Mouse (Mus musculus): ENCODE measurements around the gene Bex3. TPM values are rescaled to one million over a fixed set of nuclear protein-coding genes. Genes with fewer than 3 reads are reported as not detected.
"Not testable (repeated sequence)": the region's sequence is repeated elsewhere in the genome, so short reads cannot be mapped to it uniquely, and the experiment has no call there.

The Bex3 gene
- polyA plus RNA-seq, 1 experiment from 2014 or later = 667 TPM

- DNase-seq (ENCODE audit: low spot score) (no peak), ATAC-seq (replicated peaks; ENCODE audit: low FRiP score) (no peak)
- H3K4me2 ChIP-seq (ENCODE audit: low read depth, low read length, severe bottlenecking) = no peak overlapping the region
- no peak overlapping the region for H3K9ac ChIP-seq (ENCODE audit: low read length)
- H3K36me3 ChIP-seq (ENCODE audit: control insufficient read depth, insufficient read depth, low read length) = no peaks in the 10 kb centered on the region
- no peak overlapping the region for H3K4me3 ChIP-seq (ENCODE audit: low read depth, low read length)
- WGBS = 85% methylated on average over 7 of the region's 7 CpGs
- H3K9me3 ChIP-seq (ENCODE audit: control insufficient read depth, low read length) = no peaks in the 10 kb centered on the region
- no peaks in the 10 kb centered on the region for H3K27me3 ChIP-seq (ENCODE audit: control insufficient read depth, insufficient read depth, low read length)
- H3K4me1 ChIP-seq (replicated peaks; ENCODE audit: control insufficient read depth, insufficient read depth, low read length) = no peaks in the 10 kb centered on the region
- no peak overlapping the region for H3K27ac ChIP-seq (ENCODE audit: low read depth, low read length)
Measured at GRCm38 (mm10) chrX:136249671-136250070, 20.4 kb upstream of the Bex3 start.

GRCm38 (mm10) chrX:136252023-136252729 is 17.9 kb upstream of the Bex3 start:
- DNase-seq (ENCODE audit: low spot score) = no peak
- Histone ChIP-seq H3K27me3 (ENCODE audit: control insufficient read depth, insufficient read depth, low read length) (no peaks in the 10 kb centered on the region), H3K4me3 (ENCODE audit: low read depth, low read length) (no peak overlapping the region), H3K9me3 (ENCODE audit: control insufficient read depth, low read length) (no peaks in the 10 kb centered on the region), H3K9ac (ENCODE audit: low read length) (no peak overlapping the region), H3K27ac (ENCODE audit: low read depth, low read length) (no peak overlapping the region), H3K4me2 (ENCODE audit: low read depth, low read length, severe bottlenecking) (no peak overlapping the region), H3K36me3 (ENCODE audit: control insufficient read depth, insufficient read depth, low read length) (no peaks in the 10 kb centered on the region), H3K4me1 (replicated peaks; ENCODE audit: control insufficient read depth, insufficient read depth, low read length) (no peaks in the 10 kb centered on the region)
- WGBS = 68% methylated on average over 6 of the region's 6 CpGs
- ATAC-seq (replicated peaks; ENCODE audit: low FRiP score) = no peak

GRCm38 (mm10) chrX:136267720-136268119 is 2.3 kb upstream of the Bex3 start:
- H3K27ac ChIP-seq (ENCODE audit: low read depth, low read length) = no peak overlapping the region
- no peak overlapping the region for H3K4me3 ChIP-seq (ENCODE audit: low read depth, low read length)
- DNase-seq (ENCODE audit: low spot score) = no peak
- no peaks in the 10 kb centered on the region for H3K9me3 ChIP-seq (ENCODE audit: control insufficient read depth, low read length)
- WGBS = 85% methylated on average over 5 of the region's 5 CpGs
- no peak overlapping the region for H3K4me2 ChIP-seq (ENCODE audit: low read depth, low read length, severe bottlenecking)
- H3K9ac ChIP-seq (ENCODE audit: low read length) = no peak overlapping the region
- H3K4me1 ChIP-seq (replicated peaks; ENCODE audit: control insufficient read depth, insufficient read depth, low read length) = no peaks in the 10 kb centered on the region
- H3K27me3 ChIP-seq (ENCODE audit: control insufficient read depth, insufficient read depth, low read length) = peaks cover 2% of the 10 kb centered on the region; the same call in 1 of the 2 replicates
- no peak for ATAC-seq (replicated peaks; ENCODE audit: low FRiP score)
- H3K36me3 ChIP-seq (ENCODE audit: control insufficient read depth, insufficient read depth, low read length) = no peaks in the 10 kb centered on the region

- DNase-seq (ENCODE audit: low spot score) (no peak), ATAC-seq (replicated peaks; ENCODE audit: low FRiP score) (no peak)
- Histone ChIP-seq H3K4me1 (replicated peaks; ENCODE audit: control insufficient read depth, insufficient read depth, low read length) (no peaks in the 10 kb centered on the region), H3K9me3 (ENCODE audit: control insufficient read depth, low read length) (no peaks in the 10 kb centered on the region), H3K4me3 (ENCODE audit: low read depth, low read length) (no peak overlapping the region), H3K36me3 (ENCODE audit: control insufficient read depth, insufficient read depth, low read length) (no peaks in the 10 kb centered on the region), H3K27ac (ENCODE audit: low read depth, low read length) (no peak overlapping the region), H3K27me3 (ENCODE audit: control insufficient read depth, insufficient read depth, low read length) (peaks cover 2% of the 10 kb centered on the region; the same call in 1 of the 2 replicates), H3K9ac (ENCODE audit: low read length) (no peak overlapping the region), H3K4me2 (ENCODE audit: low read depth, low read length, severe bottlenecking) (no peak overlapping the region)
- 84% methylated on average over 4 of the region's 4 CpGs for WGBS
Measured at GRCm38 (mm10) chrX:136268173-136268572, 1.9 kb upstream of the Bex3 start.

- DNase-seq (ENCODE audit: low spot score) (peak; percentile 57), ATAC-seq (replicated peaks; ENCODE audit: low FRiP score) (peak; percentile 57)
- Histone ChIP-seq H3K4me2 (ENCODE audit: low read depth, low read length, severe bottlenecking) (peak overlapping the region; percentile 42; the same call in 1 of the 2 replicates), H3K9ac (ENCODE audit: low read length) (peak overlapping the region; percentile 37), H3K4me3 (ENCODE audit: low read depth, low read length) (peak overlapping the region; percentile 36)
- H3K27me3 ChIP-seq (ENCODE audit: control insufficient read depth, insufficient read depth, low read length); H3K4me1 ChIP-seq (replicated peaks; ENCODE audit: control insufficient read depth, insufficient read depth, low read length); H3K36me3 ChIP-seq (ENCODE audit: control insufficient read depth, insufficient read depth, low read length); H3K9me3 ChIP-seq (ENCODE audit: control insufficient read depth, low read length); H3K27ac ChIP-seq (ENCODE audit: low read depth, low read length): not testable (repeated sequence)
- 16% methylated on average over 20 of the region's 60 CpGs for WGBS
Measured at GRCm38 (mm10) chrX:136270393-136271111, 499 bp downstream of the Bex3 start.

GRCm38 (mm10) chrX:136274542-136274941 is 4.5 kb downstream of the Bex3 start:
- DNase-seq (ENCODE audit: low spot score) (no peak), ATAC-seq (replicated peaks; ENCODE audit: low FRiP score) (no peak)
- Histone ChIP-seq H3K4me2 (ENCODE audit: low read depth, low read length, severe bottlenecking) (no peak overlapping the region; the same call in 1 of the 2 replicates), H3K36me3 (ENCODE audit: control insufficient read depth, insufficient read depth, low read length) (no peaks in the 10 kb centered on the region), H3K4me1 (replicated peaks; ENCODE audit: control insufficient read depth, insufficient read depth, low read length) (no peaks in the 10 kb centered on the region; the same call in 1 of the 2 replicates), H3K27me3 (ENCODE audit: control insufficient read depth, insufficient read depth, low read length) (peaks cover 4% of the 10 kb centered on the region), H3K9me3 (ENCODE audit: control insufficient read depth, low read length) (no peaks in the 10 kb centered on the region), H3K4me3 (ENCODE audit: low read depth, low read length) (no peak overlapping the region), H3K9ac (ENCODE audit: low read length) (no peak overlapping the region), H3K27ac (ENCODE audit: low read depth, low read length) (peak overlapping the region; percentile 39; the same call in 1 of the 2 replicates)
- WGBS = 22% methylated on average over 3 of the region's 3 CpGs

GRCm38 (mm10) chrX:136275386-136275785 is 5.3 kb downstream of the Bex3 start:
- H3K4me1 ChIP-seq (replicated peaks; ENCODE audit: control insufficient read depth, insufficient read depth, low read length) = no peaks in the 10 kb centered on the region; the same call in 1 of the 2 replicates
- ATAC-seq (replicated peaks; ENCODE audit: low FRiP score) = peak; percentile 63; the same call in 1 of the 2 replicates
- no peaks in the 10 kb centered on the region for H3K9me3 ChIP-seq (ENCODE audit: control insufficient read depth, low read length)
- no peak for DNase-seq (ENCODE audit: low spot score)
- peaks cover 6% of the 10 kb centered on the region for H3K27me3 ChIP-seq (ENCODE audit: control insufficient read depth, insufficient read depth, low read length)
- no peak overlapping the region for H3K4me2 ChIP-seq (ENCODE audit: low read depth, low read length, severe bottlenecking)
- H3K36me3 ChIP-seq (ENCODE audit: control insufficient read depth, insufficient read depth, low read length) = no peaks in the 10 kb centered on the region
- no peak overlapping the region for H3K27ac ChIP-seq (ENCODE audit: low read depth, low read length)
- no peak overlapping the region for H3K4me3 ChIP-seq (ENCODE audit: low read depth, low read length)
- 21% methylated on average over 3 of the region's 3 CpGs for WGBS
- H3K9ac ChIP-seq (ENCODE audit: low read length) = no peak overlapping the region

- WGBS = 79% methylated on average over 7 of the region's 7 CpGs
- ATAC-seq (replicated peaks; ENCODE audit: low FRiP score) (no peak), DNase-seq (ENCODE audit: low spot score) (no peak)
- peaks cover 4% of the 10 kb centered on the region for H3K27me3 ChIP-seq (ENCODE audit: control insufficient read depth, insufficient read depth, low read length)
- no peaks in the 10 kb centered on the region for H3K9me3 ChIP-seq (ENCODE audit: control insufficient read depth, low read length)
- no peak overlapping the region for H3K4me2 ChIP-seq (ENCODE audit: low read depth, low read length, severe bottlenecking)
- H3K4me3 ChIP-seq (ENCODE audit: low read depth, low read length) = no peak overlapping the region
- no peaks in the 10 kb centered on the region; the same call in 1 of the 2 replicates for H3K4me1 ChIP-seq (replicated peaks; ENCODE audit: control insufficient read depth, insufficient read depth, low read length)
- H3K9ac ChIP-seq (ENCODE audit: low read length) = no peak overlapping the region
- no peaks in the 10 kb centered on the region for H3K36me3 ChIP-seq (ENCODE audit: control insufficient read depth, insufficient read depth, low read length)
- H3K27ac ChIP-seq (ENCODE audit: low read depth, low read length) = no peak overlapping the region
Measured at GRCm38 (mm10) chrX:136277577-136277976, 7.5 kb downstream of the Bex3 start.
